Mouse (Mus musculus) hindbrain, embryonic 15.5 days (tissue): ENCODE results near the gene Entpd7. TPM values are rescaled to one million over a fixed set of nuclear protein-coding genes. Genes with fewer than 3 reads are reported as not detected.

Experiments used
- ATAC-seq: fragments of 200-750 bp; cut with Nextera tagmentation; 2 replicates; pipeline ENCODE4 v1.8.0; 2017; ENCODE audit warnings: low read depth, moderate number of reproducible peaks, moderate TSS enrichment; ENCODE audit not compliant: low FRiP score
- H3K27ac ChIP-seq: fragments of 300-500 bp; sonication (generic); replicated peaks from 2 replicates; pipeline ENCODE4 v1.5.1; 2015; ENCODE audit warnings: mild to moderate bottlenecking, inconsistent platforms
- H3K27me3 ChIP-seq: fragments of 300-500 bp; sonication (generic); 2 replicates; pipeline ENCODE4 v1.6.1; 2015; ENCODE audit warnings: control low read depth, inconsistent platforms
- H3K36me3 ChIP-seq: fragments of 300-500 bp; sonication (generic); 2 replicates; pipeline ENCODE4 v1.6.1; 2015; ENCODE audit warnings: control low read depth, inconsistent platforms
- H3K4me1 ChIP-seq: fragments of 300-500 bp; sonication (generic); replicated peaks from 2 replicates; pipeline ENCODE4 v1.6.1; 2015; ENCODE audit warnings: control low read depth, inconsistent platforms
- H3K4me2 ChIP-seq: fragments of 300-500 bp; sonication (generic); 2 replicates; pipeline ENCODE4 v1.6.1; 2015; ENCODE audit warnings: moderate library complexity, mild to moderate bottlenecking, inconsistent platforms
- H3K4me3 ChIP-seq: fragments of 300-500 bp; sonication (generic); 2 replicates; pipeline ENCODE4 v1.5.1; 2015; ENCODE audit warnings: mild to moderate bottlenecking, inconsistent platforms
- H3K9ac ChIP-seq: fragments of 300-500 bp; sonication (generic); 2 replicates; pipeline ENCODE4 v1.6.1; 2015; ENCODE audit warnings: inconsistent platforms
- H3K9me3 ChIP-seq: fragments of 300-500 bp; sonication (generic); 2 replicates; pipeline ENCODE4 v1.6.1; 2016; ENCODE audit warnings: control low read depth, inconsistent platforms
- WGBS: fragments of 180-500 bp; shearing (Covaris S2); methylation state at CpG from one replicate; pipeline ENCODE4 v1.1.7; 2015; 5-methylcytosine and 5-hydroxymethylcytosine counted together
- polyA plus RNA-seq: library from polyadenylated mRNA; unstranded; fragments of >200 nt; fragmentation: Nextera tagmentation; extraction: Ambion mirVana; gene quantifications from 2 replicates; pipeline ENCODE4 v1.2.1, GENCODE M21; 2015

Entpd7 gene
- polyA plus RNA-seq, 1 experiment from 2014 or later, result 8.4 TPM

DNA sequence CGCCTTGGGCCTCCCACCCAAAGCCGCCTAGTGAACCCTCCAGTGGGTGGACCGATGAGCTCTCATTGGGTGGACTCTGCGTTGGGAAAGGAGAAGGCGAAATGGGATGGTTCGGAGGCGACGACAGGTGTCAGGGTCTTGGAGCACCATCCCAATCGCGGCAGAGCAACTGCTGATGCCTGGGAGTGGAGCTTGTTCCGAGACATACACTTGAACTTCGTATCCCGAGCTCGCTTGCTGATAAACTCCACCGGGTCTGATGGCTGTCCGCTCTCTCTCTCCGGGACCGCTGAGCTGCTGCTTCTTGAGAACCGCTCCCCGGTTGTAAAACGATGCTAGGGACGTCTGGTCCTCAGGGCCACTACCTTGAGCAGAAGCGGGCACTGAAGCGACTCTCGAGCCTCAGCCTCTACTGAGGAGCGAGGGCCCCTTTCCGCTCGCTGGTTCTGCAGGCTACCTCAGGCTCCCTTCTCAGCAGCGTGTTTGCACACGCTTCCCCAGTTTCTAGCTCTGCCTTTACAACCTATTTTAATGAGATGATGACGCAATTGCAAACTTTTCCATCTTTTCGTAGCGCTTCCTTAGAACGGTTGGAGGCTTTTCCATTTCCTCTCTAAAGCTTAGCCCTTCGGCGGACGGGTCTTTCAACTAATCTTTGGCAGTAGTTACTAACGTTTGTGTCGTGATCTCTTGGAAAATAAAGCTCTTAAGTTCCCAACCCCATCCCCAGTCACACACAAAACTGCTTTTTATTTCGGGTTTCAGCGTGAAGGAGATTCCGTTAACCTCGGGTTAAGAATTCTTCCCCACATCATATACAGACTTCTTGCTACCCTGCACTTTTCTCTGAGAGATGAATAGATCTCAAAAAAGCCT, 13.7 kb upstream of the Entpd7 start:
- Histone ChIP-seq H3K27ac (peak overlapping the region; percentile 99), H3K27me3 (no peaks in the 10 kb centered on the region), H3K4me2 (peak overlapping the region; percentile 96), H3K36me3 (no peaks in the 10 kb centered on the region), H3K4me3 (peak overlapping the region; percentile 83), H3K9ac (peak overlapping the region; percentile 74), H3K4me1 (peaks cover 26% of the 10 kb centered on the region), H3K9me3 (no peaks in the 10 kb centered on the region)
- no peak for ATAC-seq
- WGBS, result 1% methylated on average over 43 of the region's 43 CpGs

- Histone ChIP-seq H3K27ac (no peak overlapping the region), H3K4me2 (no peak overlapping the region), H3K9me3 (no peaks in the 10 kb centered on the region), H3K9ac (no peak overlapping the region), H3K4me3 (no peak overlapping the region), H3K27me3 (no peaks in the 10 kb centered on the region), H3K36me3 (no peaks in the 10 kb centered on the region), H3K4me1 (peaks cover 12% of the 10 kb centered on the region)
- ATAC-seq, result no peak
- 82% methylated on average over 8 of the region's 8 CpGs for WGBS
These were observed 10.9 kb upstream of the Entpd7 start for GRCm38 (mm10) chr19:43678467-43679003.

DNA sequence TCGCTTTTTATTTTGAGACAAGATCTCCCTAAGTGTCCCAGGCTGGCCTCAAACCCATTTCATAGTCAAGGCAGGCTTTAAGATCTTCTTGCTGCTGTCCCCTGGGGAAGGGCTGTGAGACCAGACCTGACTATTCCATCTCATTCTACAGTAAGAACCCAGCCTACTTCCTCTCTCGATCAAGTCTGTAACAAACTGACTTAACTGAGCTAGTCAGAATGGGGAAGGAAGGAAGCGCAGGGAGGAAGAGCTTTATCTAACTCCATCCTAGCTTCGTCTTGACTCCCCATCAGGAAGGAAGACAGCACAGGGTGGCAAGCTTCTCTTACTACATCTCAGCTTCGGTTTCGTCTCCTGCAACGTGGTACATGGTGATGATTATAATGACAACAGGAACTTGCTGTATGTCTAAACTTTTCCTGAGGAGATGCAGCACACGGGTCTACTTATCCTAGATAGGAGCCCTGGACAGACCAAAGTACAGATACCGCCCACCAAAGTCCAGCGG, 9.9 kb upstream of the Entpd7 start:
- peaks cover 10% of the 10 kb centered on the region for H3K4me1 ChIP-seq
- no peak overlapping the region for H3K27ac ChIP-seq
- WGBS, result 87% methylated on average over 10 of the region's 10 CpGs
- H3K9me3 ChIP-seq, result no peaks in the 10 kb centered on the region
- H3K4me3 ChIP-seq, result no peak overlapping the region
- H3K4me2 ChIP-seq, result no peak overlapping the region
- H3K27me3 ChIP-seq, result no peaks in the 10 kb centered on the region
- ATAC-seq, result no peak
- no peaks in the 10 kb centered on the region for H3K36me3 ChIP-seq
- H3K9ac ChIP-seq, result no peak overlapping the region

DNA sequence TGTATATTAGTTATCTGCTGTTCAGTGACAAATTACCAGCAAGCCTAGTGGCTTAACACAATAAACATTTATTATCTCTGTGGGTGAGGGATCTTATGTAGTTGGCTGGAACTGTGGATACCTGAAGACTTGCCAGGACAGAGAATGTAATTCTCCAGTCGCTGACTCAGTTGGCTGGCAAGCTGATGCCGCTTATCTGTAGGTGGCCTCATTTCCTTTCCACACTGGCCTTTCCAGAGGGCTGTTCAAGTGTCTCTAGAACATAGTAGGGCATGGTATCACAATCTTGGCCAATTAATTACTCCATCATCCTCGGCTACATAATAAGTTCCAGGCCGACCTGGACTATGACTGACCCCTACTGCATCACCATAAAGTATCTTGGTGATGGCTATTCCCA, 7.9 kb upstream of the Entpd7 start:
- Histone ChIP-seq H3K4me2 (no peak overlapping the region), H3K4me3 (no peak overlapping the region), H3K9me3 (no peaks in the 10 kb centered on the region), H3K36me3 (no peaks in the 10 kb centered on the region), H3K9ac (no peak overlapping the region), H3K27me3 (no peaks in the 10 kb centered on the region), H3K27ac (no peak overlapping the region), H3K4me1 (peaks cover 3% of the 10 kb centered on the region)
- ATAC-seq, result no peak
- WGBS, result 91% methylated on average over 4 of the region's 4 CpGs

DNA sequence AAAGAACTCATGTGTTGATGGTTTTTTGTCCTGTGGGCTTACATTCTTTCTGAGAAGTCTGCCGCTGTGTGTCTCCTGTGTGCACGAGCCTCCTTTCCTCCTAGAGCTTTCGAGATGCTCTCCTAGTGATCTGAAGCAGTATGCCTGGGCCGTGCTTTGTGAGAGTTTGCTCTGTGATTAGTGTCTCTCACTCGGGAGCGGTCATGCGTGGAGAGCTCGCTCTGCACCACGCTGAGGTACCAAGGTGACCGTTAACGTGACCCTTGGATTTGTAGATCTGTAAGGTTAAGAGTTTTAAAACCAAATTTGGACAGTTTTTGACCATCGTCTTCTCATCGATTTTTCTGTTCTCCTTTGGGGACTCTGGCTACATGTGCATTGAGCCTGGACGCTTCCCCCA, 3.3 kb downstream of the Entpd7 start:
- Histone ChIP-seq H3K4me1 (peaks cover 25% of the 10 kb centered on the region), H3K27me3 (no peaks in the 10 kb centered on the region), H3K9me3 (no peaks in the 10 kb centered on the region), H3K9ac (no peak overlapping the region), H3K4me3 (no peak overlapping the region), H3K36me3 (no peaks in the 10 kb centered on the region; the same call in 1 of the 2 replicates), H3K27ac (no peak overlapping the region), H3K4me2 (no peak overlapping the region)
- 70% methylated on average over 14 of the region's 14 CpGs for WGBS
- ATAC-seq, result no peak

- no peak overlapping the region for H3K27ac ChIP-seq
- H3K27me3 ChIP-seq, result no peaks in the 10 kb centered on the region
- H3K4me2 ChIP-seq, result no peak overlapping the region
- H3K4me1 ChIP-seq, result peaks cover 15% of the 10 kb centered on the region
- H3K36me3 ChIP-seq, result peaks cover 8% of the 10 kb centered on the region; the same call in 1 of the 2 replicates
- no peak for ATAC-seq
- no peak overlapping the region for H3K4me3 ChIP-seq
- 52% methylated on average over 10 of the region's 10 CpGs for WGBS
- no peaks in the 10 kb centered on the region for H3K9me3 ChIP-seq
- no peak overlapping the region for H3K9ac ChIP-seq
These were observed 6.1 kb downstream of the Entpd7 start for GRCm38 (mm10) chr19:43695514-43695964.

DNA sequence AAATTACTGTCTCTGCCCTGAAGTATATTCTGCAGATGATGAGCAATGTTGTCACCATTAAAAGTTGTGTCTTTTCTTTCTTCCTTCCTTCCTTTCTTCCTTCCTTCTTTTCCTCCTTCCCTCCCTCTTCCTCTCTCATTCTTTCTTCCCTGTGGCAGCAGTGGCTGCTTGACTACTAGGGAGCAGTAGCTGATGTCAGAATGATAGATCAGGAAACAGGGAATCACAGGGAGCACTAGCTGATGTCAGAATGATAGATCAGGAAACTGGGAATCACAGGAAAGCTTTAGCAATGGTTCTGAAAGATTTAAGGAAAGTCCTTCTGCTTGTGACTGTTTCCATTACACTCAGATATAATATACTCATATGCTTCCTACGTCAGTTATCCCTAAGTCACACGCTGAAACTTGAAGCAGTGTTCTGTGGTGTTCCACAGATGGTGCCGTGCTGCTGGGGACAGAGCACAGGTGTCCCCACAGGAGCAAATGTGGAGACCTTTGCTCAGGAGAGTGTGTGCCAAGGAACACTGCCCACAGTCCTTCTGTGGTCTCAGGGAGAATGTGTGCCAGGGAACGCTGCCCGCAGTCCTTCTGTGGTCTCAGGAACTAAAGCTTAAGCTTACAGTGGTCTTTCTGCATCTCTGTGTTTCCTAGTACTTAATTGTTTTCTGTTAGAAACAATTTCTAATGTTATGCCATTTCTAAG, 8.3 kb downstream of the Entpd7 start:
- H3K4me1 ChIP-seq, result peaks cover 4% of the 10 kb centered on the region
- peaks cover 21% of the 10 kb centered on the region for H3K36me3 ChIP-seq
- no peak overlapping the region for H3K9ac ChIP-seq
- no peak overlapping the region for H3K27ac ChIP-seq
- no peaks in the 10 kb centered on the region for H3K9me3 ChIP-seq
- 91% methylated on average over 5 of the region's 5 CpGs for WGBS
- no peaks in the 10 kb centered on the region for H3K27me3 ChIP-seq
- H3K4me2 ChIP-seq, result 0 out of 2 replicates have a peak overlapping the region, but pooled peaks have one; percentile 5
- no peak for ATAC-seq
- no peak overlapping the region for H3K4me3 ChIP-seq

DNA sequence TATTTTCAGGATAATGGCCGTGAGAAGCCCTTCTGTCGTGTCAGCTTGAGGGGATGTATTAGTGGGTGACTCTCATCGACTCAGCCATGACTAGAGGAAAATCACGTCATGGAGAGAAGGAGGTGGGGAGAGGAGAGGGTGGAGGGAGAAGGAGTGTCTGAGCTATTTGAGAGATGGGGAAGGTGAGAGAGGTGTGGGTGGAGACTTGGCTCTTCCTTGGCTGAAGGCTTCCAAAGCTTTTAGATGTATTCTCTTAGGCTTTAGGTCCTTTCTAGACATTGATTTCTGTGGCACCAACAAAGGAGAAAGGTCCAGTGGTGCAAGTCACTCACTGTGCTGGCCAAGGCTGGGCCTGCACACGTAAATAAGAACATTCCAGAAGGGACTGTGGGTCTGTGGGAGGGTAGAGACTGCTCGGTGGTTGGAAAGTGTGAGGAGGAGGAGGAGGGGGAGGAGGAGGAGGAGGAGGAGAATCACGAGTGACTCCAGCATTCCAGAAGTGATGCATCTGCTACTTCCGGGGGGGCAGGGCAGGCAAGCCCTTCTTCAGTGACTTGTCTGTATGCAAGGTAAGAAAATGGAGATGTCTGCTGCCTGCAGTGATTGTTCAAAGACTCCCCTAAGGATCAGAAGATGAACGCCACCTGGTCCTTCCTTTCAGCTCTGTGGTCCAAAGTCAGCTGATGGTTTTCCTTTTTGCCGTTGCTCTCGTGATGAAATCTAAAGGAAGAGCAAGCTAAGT, 9.7 kb downstream of the Entpd7 start:
- Histone ChIP-seq H3K4me1 (no peaks in the 10 kb centered on the region; the same call in 1 of the 2 replicates), H3K4me2 (no peak overlapping the region), H3K27me3 (no peaks in the 10 kb centered on the region), H3K27ac (no peak overlapping the region), H3K9me3 (no peaks in the 10 kb centered on the region), H3K4me3 (no peak overlapping the region), H3K36me3 (peaks cover 22% of the 10 kb centered on the region), H3K9ac (no peak overlapping the region)
- 75% methylated on average over 11 of the region's 11 CpGs for WGBS
- ATAC-seq, result no peak

DNA sequence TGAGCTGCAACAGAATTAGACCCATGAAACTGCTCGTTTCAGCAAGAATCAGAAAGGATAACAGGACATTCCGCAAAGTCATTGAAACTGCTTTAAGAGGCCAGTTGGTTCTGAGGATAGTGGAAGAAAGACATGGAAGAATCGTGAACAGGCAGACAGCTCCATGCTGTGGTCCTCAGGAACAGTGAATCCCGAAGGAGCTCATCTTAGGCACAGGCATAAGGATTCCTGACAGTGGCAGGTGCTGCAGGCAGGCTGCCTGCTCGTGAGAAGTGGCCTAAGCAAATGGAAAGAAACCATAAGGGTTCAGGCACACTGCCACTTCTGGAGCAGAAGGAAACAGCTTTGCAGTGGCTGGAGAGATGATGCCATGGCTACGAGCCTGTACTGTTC, 10.3 kb downstream of the Entpd7 start:
- no peak overlapping the region for H3K27ac ChIP-seq
- H3K4me2 ChIP-seq, result no peak overlapping the region
- WGBS, result 78% methylated on average over 6 of the region's 6 CpGs
- H3K4me3 ChIP-seq, result no peak overlapping the region
- no peak overlapping the region for H3K9ac ChIP-seq
- no peaks in the 10 kb centered on the region for H3K27me3 ChIP-seq
- H3K4me1 ChIP-seq, result no peaks in the 10 kb centered on the region; the same call in 1 of the 2 replicates
- peaks cover 27% of the 10 kb centered on the region for H3K36me3 ChIP-seq
- no peaks in the 10 kb centered on the region for H3K9me3 ChIP-seq
- ATAC-seq, result no peak

DNA sequence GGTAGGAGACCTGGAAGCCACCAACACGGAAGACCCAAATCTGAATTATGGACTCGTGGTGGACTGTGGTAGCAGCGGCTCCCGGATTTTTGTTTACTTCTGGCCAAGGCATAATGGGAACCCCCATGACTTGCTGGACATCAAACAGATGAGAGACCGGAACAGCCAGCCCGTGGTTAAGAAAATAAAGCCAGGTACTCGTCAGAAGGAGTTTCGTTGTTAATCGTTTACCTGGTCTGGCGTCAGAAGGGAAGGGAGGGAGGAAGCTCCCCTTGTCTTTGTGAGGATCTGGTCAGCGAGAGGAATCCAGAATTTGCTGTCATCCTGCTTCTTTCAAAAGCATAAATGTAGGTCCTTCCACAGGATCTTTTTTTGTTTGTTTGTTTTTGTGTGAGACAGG, 14.7 kb downstream of the Entpd7 start:
- WGBS, result 93% methylated on average over 11 of the region's 11 CpGs
- Histone ChIP-seq H3K4me1 (no peaks in the 10 kb centered on the region), H3K27me3 (no peaks in the 10 kb centered on the region), H3K36me3 (peaks cover 43% of the 10 kb centered on the region), H3K9ac (no peak overlapping the region), H3K4me3 (no peak overlapping the region), H3K9me3 (no peaks in the 10 kb centered on the region), H3K27ac (no peak overlapping the region), H3K4me2 (no peak overlapping the region)
- no peak for ATAC-seq

DNA sequence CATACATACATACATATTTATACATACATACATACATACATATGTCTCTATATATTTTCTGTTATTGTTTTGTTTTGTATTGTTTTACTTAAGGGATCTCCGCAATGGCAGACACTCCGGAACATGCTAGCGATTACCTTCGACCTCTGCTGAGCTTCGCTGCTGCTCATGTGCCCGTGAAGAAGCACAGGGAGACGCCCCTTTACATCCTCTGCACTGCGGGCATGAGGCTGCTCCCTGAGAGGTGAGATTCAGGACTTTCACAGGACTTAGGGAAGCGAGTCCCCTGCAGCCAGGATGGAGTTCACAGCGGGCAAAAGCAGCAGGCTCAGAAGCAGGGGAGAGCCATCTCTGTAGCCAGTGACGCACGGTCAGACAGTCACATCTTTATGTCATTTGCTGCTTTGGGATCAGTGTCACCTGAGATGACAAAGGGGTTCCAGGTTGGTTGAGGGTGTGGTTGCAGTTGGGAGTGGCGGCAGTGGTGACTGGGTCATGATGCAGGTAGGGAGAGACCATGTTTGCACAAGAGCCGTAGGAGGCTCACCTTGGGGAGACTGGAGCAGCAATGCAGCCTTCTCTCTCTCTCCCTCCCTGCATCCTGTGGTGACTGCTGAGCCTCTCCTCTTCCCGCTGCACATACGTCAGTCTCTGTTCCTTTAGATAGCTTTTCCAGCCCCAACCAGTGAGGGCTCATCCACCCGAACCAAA, 15.5 kb downstream of the Entpd7 start:
- Histone ChIP-seq H3K36me3 (peaks cover 38% of the 10 kb centered on the region), H3K4me1 (no peaks in the 10 kb centered on the region), H3K27ac (no peak overlapping the region), H3K9me3 (no peaks in the 10 kb centered on the region), H3K9ac (no peak overlapping the region), H3K27me3 (no peaks in the 10 kb centered on the region), H3K4me2 (no peak overlapping the region), H3K4me3 (no peak overlapping the region)
- no peak for ATAC-seq
- 90% methylated on average over 17 of the region's 17 CpGs for WGBS
